Mouse (Mus musculus) CH12.LX (cell line): ENCODE measurements around the gene Oas1h. TPM values are rescaled to one million over a fixed set of nuclear protein-coding genes. Genes with fewer than 3 reads are reported as not detected.
"Not testable (repeated sequence)": the region's sequence is repeated elsewhere in the genome, so short reads cannot be mapped to it uniquely, and the experiment has no call there.

ENCODE experiments used
- DNase-seq: peaks from one replicate; pipeline ENCODE4 v3.0.0-alpha.2; 2013; ENCODE audit errors: extremely low read depth
- H3K27ac ChIP-seq: 2 replicates; pipeline ENCODE4 v1.5.1; 2012; ENCODE audit warnings: low read depth, mild to moderate bottlenecking, control low read depth, moderate library complexity; ENCODE audit not compliant: insufficient read depth
- H3K27me3 ChIP-seq: replicated peaks from 2 replicates; pipeline ENCODE3; 2012; ENCODE audit warnings: inconsistent platforms
- H3K36me3 ChIP-seq, 2 experiments: replicated peaks in 1 of 2; 2 replicates each; pipeline versions ENCODE3 to v1.6.1; 2012; ENCODE audit warnings: inconsistent platforms in 1 of 2, low read length in 1 of 2, mild to moderate bottlenecking in 1 of 2, mixed read lengths in 1 of 2, moderate library complexity in 1 of 2; ENCODE audit not compliant: control insufficient read depth in 1 of 2, insufficient read depth in 1 of 2
- H3K4me1 ChIP-seq, 2 experiments: 2 replicates each; pipeline ENCODE4 v1.6.1; 2012; ENCODE audit warnings: inconsistent platforms in 1 of 2, moderate library complexity in 1 of 2; ENCODE audit not compliant: insufficient read depth in 2 of 2, control insufficient read depth in 1 of 2
- H3K4me2 ChIP-seq: 2 replicates; pipeline ENCODE4 v1.6.1; 2012; ENCODE audit warnings: low read depth, mild to moderate bottlenecking, control low read depth; ENCODE audit not compliant: poor library complexity, insufficient read depth, severe bottlenecking
- H3K4me3 ChIP-seq, 3 experiments: fragments of 150-350 bp in 1 of 3; sonication (generic) in 1 of 3; replicated peaks in 1 of 3; 2 replicates each; pipeline versions ENCODE3 to v1.5.1; 2011 to 2012; ENCODE audit warnings: low read depth in 2 of 3, low read length in 2 of 3, mild to moderate bottlenecking in 2 of 3, moderate library complexity in 2 of 3, control low read depth in 1 of 3, improper control_type of control experiment in 1 of 3, inconsistent platforms in 1 of 3, mixed read lengths in 1 of 3; ENCODE audit not compliant: poor library complexity in 1 of 3
- H3K79me2 ChIP-seq: replicated peaks from 2 replicates; pipeline ENCODE4 v1.6.1; 2012; ENCODE audit warnings: mild to moderate bottlenecking, moderate library complexity; ENCODE audit not compliant: control insufficient read depth, poor library complexity, insufficient read depth, severe bottlenecking; ENCODE audit errors: extremely low read depth
- H3K9ac ChIP-seq: 2 replicates; pipeline ENCODE4 v1.6.1; 2012; ENCODE audit warnings: low read depth, mild to moderate bottlenecking, control low read depth, moderate library complexity; ENCODE audit not compliant: insufficient read depth
- H3K9me3 ChIP-seq: replicated peaks from 2 replicates; pipeline ENCODE3; 2012; ENCODE audit warnings: low read length, inconsistent platforms, mixed read lengths
- CHD2 ChIP-seq: IDR thresholded peaks from 2 replicates; pipeline ENCODE4 v1.6.1; 2011; ENCODE audit warnings: low read length, improper control_type of control experiment
- CTCF ChIP-seq, 2 experiments: IDR thresholded peaks in 1 of 2; conservative IDR thresholded peaks in 1 of 2; 2 replicates each; pipeline ENCODE4 v1.5.1; 2011 to 2012; ENCODE audit warnings: low read depth in 2 of 2, low read length in 2 of 2, improper control_type of control experiment in 1 of 2, inconsistent platforms in 1 of 2, mild to moderate bottlenecking in 1 of 2, moderate library complexity in 1 of 2
- E2F4 ChIP-seq: IDR thresholded peaks from 2 replicates; pipeline ENCODE4 v1.6.1; 2011; ENCODE audit warnings: low read depth, low read length, improper control_type of control experiment; ENCODE audit not compliant: insufficient replicate concordance
- ELF1 ChIP-seq: IDR thresholded peaks from 2 replicates; pipeline ENCODE4 v1.6.1; 2014; ENCODE audit warnings: low read depth, mild to moderate bottlenecking, inconsistent platforms, low read length, improper control_type of control experiment
- EP300 ChIP-seq: IDR thresholded peaks from 2 replicates; pipeline ENCODE4 v1.6.1; 2011; ENCODE audit warnings: low read length, improper control_type of control experiment
- GABPA ChIP-seq: IDR thresholded peaks from 2 replicates; pipeline ENCODE4 v1.6.1; 2012; ENCODE audit warnings: low read depth, low read length, improper control_type of control experiment, inconsistent platforms; ENCODE audit not compliant: insufficient replicate concordance
- HCFC1 ChIP-seq: IDR thresholded peaks from 2 replicates; pipeline ENCODE4 v1.6.1; 2012; ENCODE audit warnings: low read depth, mild to moderate bottlenecking, inconsistent platforms, low read length, improper control_type of control experiment
- JUN ChIP-seq: IDR thresholded peaks from 2 replicates; pipeline ENCODE4 v1.6.1; 2011; ENCODE audit warnings: low read depth, mild to moderate bottlenecking, low read length, improper control_type of control experiment, moderate library complexity; ENCODE audit not compliant: insufficient read depth
- MEF2A ChIP-seq: IDR thresholded peaks from 2 replicates; pipeline ENCODE4 v1.6.1; 2014; ENCODE audit warnings: low read depth, mild to moderate bottlenecking, inconsistent platforms, low read length, improper control_type of control experiment, borderline replicate concordance
- MXI1 ChIP-seq: IDR thresholded peaks from 2 replicates; pipeline ENCODE4 v1.6.1; 2011; ENCODE audit warnings: mild to moderate bottlenecking, low read depth, low read length, improper control_type of control experiment
- SIN3A ChIP-seq: IDR thresholded peaks from 2 replicates; pipeline ENCODE4 v1.6.1; 2012; ENCODE audit warnings: low read length, improper control_type of control experiment, inconsistent platforms
- TCF12 ChIP-seq: IDR thresholded peaks from 2 replicates; pipeline ENCODE4 v1.6.1; 2014; ENCODE audit warnings: low read depth, mild to moderate bottlenecking, inconsistent platforms, low read length, improper control_type of control experiment
- USF2 ChIP-seq: conservative IDR thresholded peaks from 2 replicates; pipeline ENCODE4 v1.6.1; 2011; ENCODE audit warnings: low read depth, low read length, improper control_type of control experiment
- ZC3H11A ChIP-seq: IDR thresholded peaks from 2 replicates; pipeline ENCODE4 v1.6.1; 2012; ENCODE audit warnings: low read depth, mild to moderate bottlenecking, inconsistent platforms, low read length, improper control_type of control experiment
- ZMIZ1 ChIP-seq: IDR thresholded peaks from 2 replicates; pipeline ENCODE4 v1.6.1; 2012; ENCODE audit warnings: low read depth, mild to moderate bottlenecking, inconsistent platforms, low read length, improper control_type of control experiment
- dilution Hi-C: fragments of 300-500 bp; cut with MboI; formaldehyde crosslinking; loops from 2 replicates; pipeline ENCODE4 v1.14.3; 2020; ENCODE audit warnings: low sequenced_read_pairs; ENCODE audit not compliant: extremely low pct_unique_long_range_greater_than_20kb, extremely low pct_ligation_motif_present
- in situ Hi-C: fragments of 300-500 bp; cut with MboI; formaldehyde crosslinking; loops from 3 replicates; pipeline ENCODE4 v1.14.3; 2019; ENCODE audit warnings: low sequenced_read_pairs, low pct_ligation_motif_present, low pct_unique_long_range_greater_than_20kb, mixed read lengths
- polyA plus RNA-seq: library from polyadenylated mRNA; unstranded; fragments of >175 nt; gene quantifications from 2 replicates; pipeline ENCODE4 v1.2.1, GENCODE M21; 2012; ENCODE audit warnings: low read depth; ENCODE audit not compliant: insufficient read length
- total RNA-seq, 2 experiments: library from RNA; depleted of rRNA; stranded (reverse); fragments of 300-350 nt in 1 of 2; fragments of >200 nt in 1 of 2; gene quantifications; 2 replicates each; pipeline ENCODE4 v1.2.3; 2012 to 2014

Gene Oas1h
- total and polyA plus RNA-seq, 3 experiments, result not detected

GRCm38 (mm10) chr5:120892243-120892660 is 31.0 kb downstream of the Oas1h start:
- Histone ChIP-seq H3K79me2 (no peaks in the 10 kb centered on the region), H3K9me3 (peaks cover 8% of the 10 kb centered on the region), H3K27ac (no peak overlapping the region), H3K4me3 (no peak overlapping the region), H3K4me2 (no peak overlapping the region), H3K4me1 (no peaks in the 10 kb centered on the region), H3K27me3 (no peaks in the 10 kb centered on the region), H3K36me3 (no peaks in the 10 kb centered on the region), H3K9ac (no peak overlapping the region)
- dilution Hi-C loops, result no loop called here
- in situ Hi-C loops, result no loop called here
- DNase-seq, result no peak
- TF ChIP-seq E2F4, result no peak
- TF ChIP-seq GABPA, result no peak
- TF ChIP-seq CTCF (conservative IDR thresholded peaks at IDR 0.05 in 1 of 2, IDR thresholded peaks at IDR 0.05 in 1 of 2; ENCODE audit: low read depth in 2 of 2, low read length in 2 of 2), result no peak
- TF ChIP-seq ELF1, result no peak
- no peak for TF ChIP-seq HCFC1
- TF ChIP-seq SIN3A, result no peak
- no peak for TF ChIP-seq MEF2A
- TF ChIP-seq ZC3H11A, result no peak
- TF ChIP-seq MXI1, result no peak
- no peak for TF ChIP-seq TCF12
- no peak for TF ChIP-seq ZMIZ1
- TF ChIP-seq EP300, result no peak
- TF ChIP-seq JUN, result no peak
- no peak for TF ChIP-seq CHD2
- no peak for TF ChIP-seq USF2

- H3K79me2 ChIP-seq, in situ Hi-C loops, H3K4me2 ChIP-seq, H3K27me3 ChIP-seq, H3K9me3 ChIP-seq, H3K4me1 ChIP-seq, DNase-seq, H3K9ac ChIP-seq, dilution Hi-C loops, H3K36me3 ChIP-seq, H3K4me3 ChIP-seq, H3K27ac ChIP-seq: not testable (repeated sequence)
Measured at GRCm38 (mm10) chr5:120893866-120894265, 32.6 kb downstream of the Oas1h start.

GRCm38 (mm10) chr5:120894692-120895091 is 33.5 kb downstream of the Oas1h start:
- H3K4me3 ChIP-seq, in situ Hi-C loops, DNase-seq, H3K4me2 ChIP-seq, H3K27ac ChIP-seq, H3K9ac ChIP-seq, H3K27me3 ChIP-seq, dilution Hi-C loops, H3K4me1 ChIP-seq, H3K9me3 ChIP-seq, H3K36me3 ChIP-seq, H3K79me2 ChIP-seq: not testable (repeated sequence)
